Comparison of ENCODE assay signal across 8 mouse cellular contexts in genomic region chr14:120397871-120398647, GRCm38 (mm10).
DNase-seq lines count a peak whose midpoint lies in the region; ATAC-seq and TF ChIP-seq lines count a peak whose summit lies in the region.

No protein-coding gene starts in this region.

- no peak overlapping the region for H3K27ac ChIP-seq in bone marrow macrophage, adult 2 months (ENCODE audit: insufficient read depth, low read depth, low read length)
- no peak overlapping the region; the same call in 1 of the 2 replicates for H3K27ac ChIP-seq in embryonic fibroblast, embryonic 13.5 days (ENCODE audit: insufficient read depth, low read length)
- no peak overlapping the region for H3K27ac ChIP-seq in heart, embryonic 14.5 days (replicated peaks in 1 of 2; ENCODE audit: control insufficient read depth in 1 of 2, insufficient read depth in 1 of 2, low read depth in 2 of 2, low read length in 2 of 2)
- H3K27ac ChIP-seq in kidney, embryonic 16.5 days (ENCODE audit: low read length) = no peak overlapping the region
- H3K27ac ChIP-seq in limb, embryonic 15.5 days = peak overlapping the region; percentile 27; the same call in 1 of the 2 replicates

- no peak overlapping the region for H3K4me3 ChIP-seq in bone marrow macrophage, adult 2 months (ENCODE audit: insufficient read depth, low read length)
- no peak overlapping the region for H3K4me3 ChIP-seq in embryonic fibroblast, embryonic 13.5 days (ENCODE audit: insufficient read depth, low read length)
- H3K4me3 ChIP-seq in heart, embryonic 14.5 days (ENCODE audit: control insufficient read depth in 1 of 2, insufficient read depth in 1 of 2, low read depth in 1 of 2, low read length in 2 of 2) = no peak overlapping the region
- no peak overlapping the region for H3K4me3 ChIP-seq in kidney, embryonic 16.5 days (ENCODE audit: low read length)
- H3K4me3 ChIP-seq in limb, embryonic 15.5 days = no peak overlapping the region

- H3K9me3 ChIP-seq in heart, embryonic 14.5 days (ENCODE audit: control insufficient read depth, low read length) = no peaks in the 10 kb centered on the region
- H3K9me3 ChIP-seq in kidney, embryonic 16.5 days (ENCODE audit: low read length) = no peaks in the 10 kb centered on the region
- no peaks in the 10 kb centered on the region for H3K9me3 ChIP-seq in limb, embryonic 15.5 days

- peak; percentile 79 for TF ChIP-seq CTCF in bone marrow macrophage, adult 2 months (IDR thresholded peaks at IDR 0.05; ENCODE audit: low read depth, low read length)
- TF ChIP-seq CTCF in embryonic fibroblast, embryonic 13.5 days (IDR thresholded peaks at IDR 0.05; ENCODE audit: borderline replicate concordance, insufficient read depth, low read length) = peak; percentile 70; the same call in 1 of the 2 replicates

- peak; percentile 59 for DNase-seq in CD4-positive helper T cell, adult 2 months (ENCODE audit: low read depth, low spot score)
- DNase-seq in monocyte, adult 2 months (ENCODE audit: low read depth in 1 of 2, low spot score in 2 of 2) = peak; percentile 18 to 51
- peak; percentile 48 to 54 for DNase-seq in spleen, postnatal 36 days (ENCODE audit: low spot score in 2 of 2)

- H3K9ac ChIP-seq in heart, embryonic 14.5 days (ENCODE audit: low read length) = no peak overlapping the region
- H3K9ac ChIP-seq in kidney, embryonic 16.5 days (replicated peaks; ENCODE audit: low read length) = no peak overlapping the region
- H3K9ac ChIP-seq in limb, embryonic 15.5 days = no peak overlapping the region

- 48% methylated on average over 10 of the region's 10 CpGs for WGBS in heart, embryonic 14.5 days
- WGBS in kidney, embryonic 16.5 days = 40% methylated on average over 10 of the region's 10 CpGs
- WGBS in limb, embryonic 15.5 days = 36% methylated on average over 10 of the region's 10 CpGs

- peak; percentile 59; the same call in 1 of the 2 replicates for ATAC-seq in heart, embryonic 14.5 days (ENCODE audit: insufficient number of reproducible peaks, insufficient read depth, low FRiP score, low read depth)
- ATAC-seq in kidney, embryonic 16.5 days (ENCODE audit: low FRiP score, low TSS enrichment) = peak; percentile 93
- peak; percentile 80; the same call in 1 of the 2 replicates for ATAC-seq in limb, embryonic 15.5 days (ENCODE audit: insufficient number of reproducible peaks, low FRiP score, low TSS enrichment, low read depth)

- H3K4me2 ChIP-seq in heart, embryonic 14.5 days (ENCODE audit: low read length) = no peak overlapping the region
- H3K4me2 ChIP-seq in kidney, embryonic 16.5 days (replicated peaks; ENCODE audit: low read depth, low read length) = no peak overlapping the region
- no peak overlapping the region for H3K4me2 ChIP-seq in limb, embryonic 15.5 days

- peaks cover 80% of the 10 kb centered on the region for H3K36me3 ChIP-seq in heart, embryonic 14.5 days (ENCODE audit: control insufficient read depth, insufficient read depth, low read length)
- H3K36me3 ChIP-seq in kidney, embryonic 16.5 days (ENCODE audit: insufficient read depth, low read length) = peaks cover 36% of the 10 kb centered on the region
- peaks cover 51% of the 10 kb centered on the region for H3K36me3 ChIP-seq in limb, embryonic 15.5 days

- no peaks in the 10 kb centered on the region for H3K27me3 ChIP-seq in heart, embryonic 14.5 days (ENCODE audit: control insufficient read depth, insufficient read depth, low read length)
- H3K27me3 ChIP-seq in kidney, embryonic 16.5 days (ENCODE audit: insufficient read depth, low read length) = no peaks in the 10 kb centered on the region
- H3K27me3 ChIP-seq in limb, embryonic 15.5 days = no peaks in the 10 kb centered on the region

- TF ChIP-seq POLR2A in bone marrow macrophage, adult 2 months (IDR thresholded peaks at IDR 0.05; ENCODE audit: borderline replicate concordance, low read depth, low read length) = no peak
- no peak for TF ChIP-seq POLR2A in embryonic fibroblast, embryonic 13.5 days (IDR thresholded peaks at IDR 0.05; ENCODE audit: low read depth, low read length)

- no peaks in the 10 kb centered on the region for H3K4me1 ChIP-seq in bone marrow macrophage, adult 2 months (ENCODE audit: control insufficient read depth, insufficient read depth, low read length)
- H3K4me1 ChIP-seq in embryonic fibroblast, embryonic 13.5 days (ENCODE audit: control insufficient read depth, insufficient read depth, low read length) = no peaks in the 10 kb centered on the region
- H3K4me1 ChIP-seq in heart, embryonic 14.5 days (ENCODE audit: control insufficient read depth in 2 of 2, insufficient read depth in 2 of 2, low read length in 2 of 2) = peaks cover 0 to 2% of the 10 kb centered on the region in 2 experiments; a peak in 1 of 4 replicates
- no peaks in the 10 kb centered on the region for H3K4me1 ChIP-seq in kidney, embryonic 16.5 days (ENCODE audit: insufficient read depth, low read length)
- peaks cover 11% of the 10 kb centered on the region; the same call in 1 of the 2 replicates for H3K4me1 ChIP-seq in limb, embryonic 15.5 days
